Mouse (Mus musculus) spleen, adult 2 months (tissue): Measurements from ENCODE around the gene Dmxl2. TPM values are rescaled to one million over a fixed set of nuclear protein-coding genes. Genes with fewer than 3 reads are reported as not detected.

ENCODE experiments used
- DNase-seq, 2 experiments: peaks; one replicate each; pipeline versions ENCODE4 v3.0.0 to v3.0.0-alpha.2; 2012 to 2021; ENCODE audit warnings: low spot score in 2 of 2, low read depth in 1 of 2
- H3K27ac ChIP-seq: fragments of 200-500 bp; 2 replicates; pipeline ENCODE4 v1.5.1; 2012; ENCODE audit warnings: low read length, inconsistent platforms; ENCODE audit not compliant: insufficient read depth
- H3K27me3 ChIP-seq: fragments of 200-500 bp; 2 replicates; pipeline ENCODE4 v1.6.1; 2012; ENCODE audit warnings: mild to moderate bottlenecking, moderate library complexity, low read length, inconsistent platforms; ENCODE audit not compliant: control insufficient read depth, insufficient read depth
- H3K36me3 ChIP-seq: fragments of 200-500 bp; 2 replicates; pipeline ENCODE4 v1.6.1; 2012; ENCODE audit warnings: mild to moderate bottlenecking, low read length, inconsistent platforms; ENCODE audit not compliant: control insufficient read depth, insufficient read depth
- H3K4me1 ChIP-seq: fragments of 200-500 bp; 2 replicates; pipeline ENCODE4 v1.6.1; 2011; ENCODE audit warnings: inconsistent platforms; ENCODE audit not compliant: control insufficient read depth, insufficient read depth, insufficient read length
- H3K4me3 ChIP-seq: fragments of 200-500 bp; 2 replicates; pipeline ENCODE4 v1.5.1; 2011; ENCODE audit warnings: mild to moderate bottlenecking, inconsistent platforms; ENCODE audit not compliant: insufficient read depth, insufficient read length; ENCODE audit errors: extremely low read depth
- CTCF ChIP-seq: fragments of 200-500 bp; IDR thresholded peaks from 2 replicates; pipeline ENCODE4 v1.5.1; 2011; ENCODE audit warnings: mild to moderate bottlenecking, inconsistent platforms; ENCODE audit not compliant: insufficient read depth, insufficient read length, insufficient replicate concordance; ENCODE audit errors: extremely low read depth
- POLR2A ChIP-seq: fragments of 200-500 bp; IDR thresholded peaks from 2 replicates; pipeline ENCODE4 v1.6.1; 2011; ENCODE audit warnings: low read depth, low read length, inconsistent platforms
- WGBS: fragments of 180-500 bp; shearing (Covaris S2); methylation state at CpG from one replicate; pipeline ENCODE4 v1.1.7; 2018; 5-methylcytosine and 5-hydroxymethylcytosine counted together
- polyA plus RNA-seq: library from polyadenylated mRNA; depleted of rRNA; stranded (reverse); fragments of >200 nt; gene quantifications from 2 replicates; pipeline ENCODE4 v1.2.3, GENCODE M21; 2012

Gene Dmxl2
- polyA plus RNA-seq, 1 experiment = 2.0 TPM

DNA sequence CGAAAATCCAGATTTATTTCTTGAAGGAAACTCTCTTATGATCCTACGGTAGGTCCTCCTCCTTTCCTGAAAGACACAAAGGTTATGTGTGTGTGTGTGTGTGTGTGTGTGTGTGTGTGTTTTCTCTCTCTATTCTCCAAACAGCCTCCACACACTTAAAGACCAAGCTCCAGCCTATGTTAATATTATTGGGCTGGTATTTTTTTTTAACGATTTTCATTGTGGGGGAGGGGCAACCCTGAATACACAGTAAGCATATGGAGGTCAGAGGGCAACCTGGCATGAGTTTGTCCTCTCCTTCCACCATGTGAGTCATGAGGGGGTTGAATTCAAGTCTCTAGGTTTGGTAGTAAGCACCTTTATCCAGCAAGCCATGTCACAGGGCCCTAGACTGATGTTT, 1.6 kb downstream of the Dmxl2 start:
- no peak for DNase-seq
- Histone ChIP-seq H3K4me3 (no peak overlapping the region), H3K27ac (no peak overlapping the region), H3K36me3 (no peaks in the 10 kb centered on the region), H3K4me1 (peaks cover 4% of the 10 kb centered on the region; the same call in 1 of the 2 replicates), H3K27me3 (peaks cover 14% of the 10 kb centered on the region)
- no peak for TF ChIP-seq POLR2A
- TF ChIP-seq CTCF = no peak
- 83% methylated on average over 3 of the region's 3 CpGs for WGBS

DNA sequence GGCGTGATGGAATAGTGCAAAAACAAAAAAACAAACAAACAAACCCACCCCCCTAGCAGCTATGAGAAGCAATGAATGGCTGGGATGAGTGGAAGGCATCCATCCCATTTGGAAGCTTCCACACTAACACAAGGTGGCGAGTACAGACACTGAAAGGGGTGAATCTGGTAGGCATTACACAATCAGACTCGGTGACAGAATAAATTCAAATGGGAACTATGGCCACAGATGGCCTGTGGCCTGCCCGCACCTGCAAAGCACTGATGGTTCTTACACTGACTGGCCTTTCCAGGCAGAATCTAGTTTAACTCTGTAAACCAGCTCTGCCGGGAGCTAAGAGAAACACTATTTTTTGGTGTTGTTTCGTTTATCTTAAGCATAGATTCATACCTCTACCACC, 2.1 kb downstream of the Dmxl2 start:
- Histone ChIP-seq H3K4me1 (peaks cover 4% of the 10 kb centered on the region; the same call in 1 of the 2 replicates), H3K27ac (no peak overlapping the region), H3K4me3 (no peak overlapping the region), H3K36me3 (no peaks in the 10 kb centered on the region), H3K27me3 (peaks cover 14% of the 10 kb centered on the region)
- DNase-seq = no peak
- TF ChIP-seq CTCF = no peak
- TF ChIP-seq POLR2A = no peak
- WGBS = 86% methylated on average over 6 of the region's 6 CpGs

DNA sequence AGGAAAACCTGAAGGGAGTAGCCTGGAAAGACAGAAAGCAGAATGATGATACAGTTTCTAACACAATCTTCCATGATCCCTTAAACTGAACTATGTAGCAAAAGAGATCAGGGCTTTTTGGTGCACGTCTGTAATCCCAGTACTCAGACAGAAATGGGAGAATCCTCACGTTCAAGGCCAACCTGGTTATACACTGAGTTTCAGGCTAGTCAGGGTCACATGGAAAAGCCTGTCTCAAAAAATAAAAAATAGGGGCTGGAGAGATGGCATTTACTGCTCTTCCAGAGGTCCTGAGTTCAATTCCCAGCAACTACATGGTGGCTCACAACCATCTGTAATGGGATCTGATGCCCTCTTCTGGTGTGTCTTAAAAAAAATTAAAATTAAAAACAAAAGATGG, 11.0 kb downstream of the Dmxl2 start:
- H3K4me1 ChIP-seq = no peaks in the 10 kb centered on the region
- no peak for DNase-seq
- no peak for TF ChIP-seq POLR2A
- TF ChIP-seq CTCF = no peak
- no peak overlapping the region for H3K4me3 ChIP-seq
- no peak overlapping the region for H3K27ac ChIP-seq
- H3K36me3 ChIP-seq = no peaks in the 10 kb centered on the region
- WGBS = 90% methylated on average over 2 of the region's 2 CpGs
- H3K27me3 ChIP-seq = no peaks in the 10 kb centered on the region

DNA sequence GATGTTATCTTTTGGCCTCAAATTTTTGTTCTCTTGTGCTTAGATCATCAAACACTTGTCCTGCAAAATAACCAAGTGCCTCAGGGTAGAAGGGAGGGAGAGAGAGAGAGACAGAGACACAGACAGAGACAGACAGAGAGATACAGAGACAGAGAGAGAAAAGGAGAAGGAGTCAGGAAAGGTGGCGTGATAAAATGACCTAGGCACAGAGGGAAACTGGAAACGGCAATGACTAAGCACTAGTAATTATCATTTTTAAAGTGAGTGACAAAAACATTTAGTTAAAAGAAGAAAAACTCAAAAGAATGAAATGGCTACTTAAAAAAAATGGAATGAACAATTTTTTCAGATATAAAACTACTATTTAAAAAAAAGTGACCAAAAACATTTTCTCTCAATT, 11.8 kb downstream of the Dmxl2 start:
- H3K4me1 ChIP-seq = no peaks in the 10 kb centered on the region
- WGBS = 65% methylated on average over 2 of the region's 2 CpGs
- H3K4me3 ChIP-seq = no peak overlapping the region
- H3K27me3 ChIP-seq = no peaks in the 10 kb centered on the region
- TF ChIP-seq CTCF (no peak), POLR2A (no peak)
- no peak for DNase-seq
- H3K27ac ChIP-seq = no peak overlapping the region
- H3K36me3 ChIP-seq = no peaks in the 10 kb centered on the region

DNA sequence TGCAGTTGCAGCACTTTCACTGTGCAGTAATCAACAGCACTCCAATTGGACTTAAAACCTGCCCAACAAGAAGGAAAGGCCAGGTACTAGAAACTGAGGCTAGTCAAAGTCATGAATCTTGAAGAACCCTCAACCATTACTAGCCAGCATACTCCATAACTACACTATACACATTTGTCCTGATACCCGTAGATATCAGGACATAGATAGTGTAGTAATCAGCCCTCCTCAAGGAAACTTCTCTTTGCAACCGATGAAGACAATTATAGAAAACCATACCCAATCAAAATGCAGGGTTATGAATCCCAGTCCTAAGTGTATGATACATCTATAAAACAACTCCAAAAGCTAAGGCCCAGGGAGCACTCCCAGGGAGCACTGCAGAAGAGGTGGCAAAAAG, 16.5 kb downstream of the Dmxl2 start:
- no peaks in the 10 kb centered on the region for H3K27me3 ChIP-seq
- TF ChIP-seq CTCF = no peak
- no peak for TF ChIP-seq POLR2A
- no peak overlapping the region for H3K4me3 ChIP-seq
- WGBS = 87% methylated on average over 2 of the region's 2 CpGs
- DNase-seq = no peak
- H3K4me1 ChIP-seq = no peaks in the 10 kb centered on the region
- no peaks in the 10 kb centered on the region for H3K36me3 ChIP-seq
- H3K27ac ChIP-seq = no peak overlapping the region

DNA sequence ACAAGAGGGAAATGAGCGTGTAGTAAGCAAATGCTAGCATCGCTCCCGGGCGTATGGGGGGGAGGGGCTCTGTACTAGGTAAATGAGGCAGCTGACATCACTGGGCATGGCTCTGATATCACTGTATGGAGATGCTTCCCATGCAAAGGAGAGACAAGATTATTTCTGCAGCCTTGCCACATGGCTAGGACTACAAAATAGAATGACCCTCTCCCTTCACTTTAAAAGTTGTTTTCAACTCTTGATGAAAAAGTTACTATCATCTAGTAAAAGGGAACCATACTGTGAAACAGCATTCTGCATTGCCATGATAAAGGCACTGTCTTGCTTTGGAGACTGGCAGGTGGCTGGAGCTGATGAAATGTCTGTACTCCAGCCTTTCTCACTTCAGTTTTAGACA, 18.2 kb downstream of the Dmxl2 start:
- no peak overlapping the region for H3K4me3 ChIP-seq
- no peaks in the 10 kb centered on the region for H3K36me3 ChIP-seq
- no peak for DNase-seq
- no peaks in the 10 kb centered on the region for H3K27me3 ChIP-seq
- no peak overlapping the region; the same call in 1 of the 2 replicates for H3K27ac ChIP-seq
- H3K4me1 ChIP-seq = no peaks in the 10 kb centered on the region; the same call in 1 of the 2 replicates
- TF ChIP-seq CTCF (no peak), POLR2A (no peak)
- 80% methylated on average over 4 of the region's 4 CpGs for WGBS

DNA sequence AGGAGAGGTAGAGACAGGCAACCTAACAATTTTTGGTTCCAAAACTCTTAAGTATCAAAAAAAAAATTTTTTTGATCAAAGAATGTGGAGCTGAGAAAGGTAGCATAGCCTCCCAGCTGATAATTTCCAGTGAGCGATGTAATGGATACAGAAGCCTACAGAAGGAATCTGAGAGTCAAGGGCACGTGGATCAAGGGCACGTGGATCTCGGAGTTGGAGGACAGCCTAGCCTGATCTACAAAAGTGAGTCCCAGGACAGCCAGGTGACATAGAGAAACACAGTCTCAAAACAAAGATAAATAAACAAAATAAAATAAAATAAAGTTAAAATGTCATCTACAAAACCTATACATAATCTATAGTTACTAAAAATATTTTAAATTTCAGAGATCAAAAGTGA, 18.7 kb downstream of the Dmxl2 start:
- Histone ChIP-seq H3K27me3 (no peaks in the 10 kb centered on the region), H3K27ac (no peak overlapping the region), H3K36me3 (no peaks in the 10 kb centered on the region), H3K4me3 (no peak overlapping the region), H3K4me1 (no peaks in the 10 kb centered on the region; the same call in 1 of the 2 replicates)
- WGBS = 86% methylated on average over 4 of the region's 4 CpGs
- no peak for DNase-seq
- no peak for TF ChIP-seq CTCF
- TF ChIP-seq POLR2A = no peak
